Mouse (Mus musculus): ENCODE results near the gene Nmnat2. TPM values are rescaled to one million over a fixed set of nuclear protein-coding genes. Genes with fewer than 3 reads are reported as not detected.

Gene Nmnat2
- total and polyA plus RNA-seq, 2 experiments, result 0.18 to 0.23 TPM

DNA sequence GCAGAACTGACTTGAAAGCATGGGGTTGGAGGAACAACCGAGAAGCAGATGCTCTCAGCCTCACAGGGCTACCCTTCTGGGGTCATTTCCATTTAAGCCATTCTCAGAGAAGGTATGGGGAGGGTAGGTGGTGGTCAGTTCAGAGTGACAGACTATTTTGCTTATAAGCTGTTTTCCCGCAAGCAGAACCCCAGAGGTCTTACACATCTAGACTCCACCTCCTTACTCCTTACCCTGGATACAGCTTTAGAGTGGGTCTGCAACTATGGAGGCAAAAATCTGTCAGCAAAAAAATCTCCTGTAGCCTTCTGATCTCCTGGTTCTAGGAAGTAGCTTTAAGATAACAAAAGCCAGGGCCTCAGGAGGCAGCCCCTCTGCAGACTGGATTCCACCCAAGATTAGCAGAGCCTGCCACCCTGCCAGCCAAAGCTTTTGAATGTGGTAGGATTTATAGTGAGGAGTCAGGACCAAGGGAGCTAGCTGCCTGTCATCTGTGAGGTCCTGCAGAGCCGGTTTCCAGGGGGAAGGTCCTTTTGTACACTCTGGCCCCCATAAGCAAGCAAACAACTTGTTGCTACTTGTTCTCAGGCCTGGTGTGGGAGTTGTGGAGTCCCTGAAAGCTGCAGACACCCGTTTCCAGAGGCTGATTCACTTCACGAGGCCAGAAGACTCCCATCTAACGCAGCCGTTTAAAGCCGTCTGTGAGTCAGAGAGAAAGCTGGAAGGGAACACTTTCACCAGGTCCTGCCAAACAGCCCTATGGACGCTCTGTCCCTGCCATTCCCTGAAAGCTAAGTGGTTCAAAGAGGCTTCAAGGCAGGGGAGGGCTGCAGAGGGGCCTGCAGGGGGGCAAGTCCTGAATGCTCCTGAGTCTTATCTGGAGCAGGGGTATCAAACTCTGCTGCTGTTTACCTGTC, 179.3 kb downstream of the Nmnat2 start:
- no peak overlapping the region for H3K4me3 ChIP-seq (ENCODE audit: insufficient read depth, low read depth, low read length)
- TF ChIP-seq POLR2A (IDR thresholded peaks at IDR 0.05; ENCODE audit: extremely low read depth, insufficient read depth, low read length), result no peak
- no peak for TF ChIP-seq CTCF (IDR thresholded peaks at IDR 0.05; ENCODE audit: low read depth, low read length)
- H3K79me2 ChIP-seq (ENCODE audit: control insufficient read depth, insufficient read depth, low read length), result no peaks in the 10 kb centered on the region
- H3K27ac ChIP-seq (replicated peaks; ENCODE audit: insufficient read depth, low read depth, low read length), result no peak overlapping the region
- 65% methylated on average over 9 of the region's 9 CpGs for WGBS
- no peaks in the 10 kb centered on the region for H3K27me3 ChIP-seq (ENCODE audit: control insufficient read depth, insufficient read depth, low read length)
- H3K36me3 ChIP-seq (ENCODE audit: control insufficient read depth, insufficient read depth, low read length), result no peaks in the 10 kb centered on the region
- no peak for DNase-seq (ENCODE audit: extremely low read depth, low read depth, low spot score)
- H3K9ac ChIP-seq (ENCODE audit: low read depth, low read length), result no peak overlapping the region
- no peaks in the 10 kb centered on the region for H3K4me1 ChIP-seq (ENCODE audit: control insufficient read depth, insufficient read depth, low read length)

DNA sequence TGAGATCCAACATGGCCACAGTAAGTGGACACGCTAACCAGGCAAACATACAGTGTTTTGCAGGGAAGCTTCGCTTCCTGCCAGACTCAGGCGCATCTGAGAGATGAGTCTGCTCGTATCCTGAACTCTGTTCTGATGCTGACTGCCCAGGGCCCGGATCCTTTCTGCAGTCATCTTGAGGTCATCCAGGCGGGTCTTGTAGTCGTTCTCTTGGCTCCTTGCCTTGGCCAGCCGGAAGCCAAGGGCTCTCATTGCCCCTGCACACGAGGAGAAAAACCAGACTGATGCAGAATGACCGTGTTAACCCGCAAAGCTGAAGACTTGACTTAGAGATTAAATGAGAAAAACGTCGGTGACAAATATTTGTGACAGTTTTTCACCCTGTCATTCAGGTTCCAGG, 181.9 kb downstream of the Nmnat2 start:
- Histone ChIP-seq H3K27me3 (ENCODE audit: control insufficient read depth, insufficient read depth, low read length) (no peaks in the 10 kb centered on the region), H3K4me3 (ENCODE audit: insufficient read depth, low read depth, low read length) (no peak overlapping the region), H3K9ac (ENCODE audit: low read depth, low read length) (no peak overlapping the region), H3K4me1 (ENCODE audit: control insufficient read depth, insufficient read depth, low read length) (no peaks in the 10 kb centered on the region), H3K79me2 (ENCODE audit: control insufficient read depth, insufficient read depth, low read length) (no peaks in the 10 kb centered on the region), H3K36me3 (ENCODE audit: control insufficient read depth, insufficient read depth, low read length) (no peaks in the 10 kb centered on the region), H3K27ac (replicated peaks; ENCODE audit: insufficient read depth, low read depth, low read length) (no peak overlapping the region)
- peak; percentile 11 for DNase-seq (ENCODE audit: extremely low read depth, low read depth, low spot score)
- no peak for TF ChIP-seq CTCF (IDR thresholded peaks at IDR 0.05; ENCODE audit: low read depth, low read length)
- WGBS, result 83% methylated on average over 13 of the region's 13 CpGs

DNA sequence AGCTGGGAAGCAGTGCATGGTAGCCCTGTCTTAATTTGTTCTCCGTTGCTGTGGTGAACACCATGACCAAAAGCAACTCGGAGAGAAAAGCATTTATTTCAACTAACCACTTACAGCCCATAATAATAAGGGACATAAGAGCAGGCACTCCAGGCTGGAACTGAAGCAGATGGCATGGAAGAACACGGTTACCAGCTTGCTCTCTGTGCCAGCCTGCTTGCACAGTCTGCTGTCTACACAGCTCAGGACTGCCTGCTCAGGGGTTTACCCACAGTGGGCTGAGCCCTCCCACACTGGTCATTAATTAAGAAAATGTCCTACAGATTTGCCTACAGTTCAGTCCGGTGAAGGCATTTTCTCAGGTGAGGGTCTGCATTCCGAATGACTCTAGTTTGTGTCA, 183.7 kb downstream of the Nmnat2 start:
- H3K27ac ChIP-seq (replicated peaks; ENCODE audit: insufficient read depth, low read depth, low read length), result no peak overlapping the region
- no peak for DNase-seq (ENCODE audit: extremely low read depth, low read depth, low spot score)
- H3K27me3 ChIP-seq (ENCODE audit: control insufficient read depth, insufficient read depth, low read length), result no peaks in the 10 kb centered on the region
- no peaks in the 10 kb centered on the region for H3K36me3 ChIP-seq (ENCODE audit: control insufficient read depth, insufficient read depth, low read length)
- H3K79me2 ChIP-seq (ENCODE audit: control insufficient read depth, insufficient read depth, low read length), result no peaks in the 10 kb centered on the region
- no peaks in the 10 kb centered on the region for H3K4me1 ChIP-seq (ENCODE audit: control insufficient read depth, insufficient read depth, low read length)
- 81% methylated on average over 5 of the region's 5 CpGs for WGBS
- H3K4me3 ChIP-seq (ENCODE audit: insufficient read depth, low read depth, low read length), result no peak overlapping the region
- TF ChIP-seq POLR2A (IDR thresholded peaks at IDR 0.05; ENCODE audit: extremely low read depth, insufficient read depth, low read length) (no peak), CTCF (IDR thresholded peaks at IDR 0.05; ENCODE audit: low read depth, low read length) (no peak)
- no peak overlapping the region for H3K9ac ChIP-seq (ENCODE audit: low read depth, low read length)

DNA sequence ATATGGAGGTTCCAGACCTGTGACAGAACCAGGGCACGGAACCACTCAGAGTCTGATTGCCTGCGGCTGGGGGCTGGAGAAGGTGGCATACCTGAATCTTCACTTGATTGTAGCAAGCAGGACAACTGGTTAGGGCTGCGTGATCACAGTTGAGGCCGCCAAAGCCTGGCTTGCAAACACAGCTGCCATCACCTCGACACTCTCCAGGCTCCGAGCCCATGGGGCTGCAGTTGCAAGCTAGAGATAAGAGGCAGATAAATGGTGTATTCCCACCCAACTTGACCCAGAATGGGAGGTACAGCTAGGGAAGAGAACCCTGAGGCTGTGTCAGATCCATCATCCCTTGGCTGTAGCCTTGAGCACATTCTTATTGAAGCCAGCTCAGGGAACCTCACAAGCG, 184.8 kb downstream of the Nmnat2 start:
- WGBS, result 68% methylated on average over 7 of the region's 7 CpGs
- Histone ChIP-seq H3K9ac (ENCODE audit: low read depth, low read length) (no peak overlapping the region), H3K36me3 (ENCODE audit: control insufficient read depth, insufficient read depth, low read length) (no peaks in the 10 kb centered on the region), H3K79me2 (ENCODE audit: control insufficient read depth, insufficient read depth, low read length) (no peaks in the 10 kb centered on the region), H3K27ac (replicated peaks; ENCODE audit: insufficient read depth, low read depth, low read length) (no peak overlapping the region), H3K27me3 (ENCODE audit: control insufficient read depth, insufficient read depth, low read length) (no peaks in the 10 kb centered on the region), H3K4me1 (ENCODE audit: control insufficient read depth, insufficient read depth, low read length) (no peaks in the 10 kb centered on the region), H3K4me3 (ENCODE audit: insufficient read depth, low read depth, low read length) (no peak overlapping the region)
- DNase-seq (ENCODE audit: extremely low read depth, low read depth, low spot score), result no peak
- TF ChIP-seq POLR2A (IDR thresholded peaks at IDR 0.05; ENCODE audit: extremely low read depth, insufficient read depth, low read length) (no peak), CTCF (IDR thresholded peaks at IDR 0.05; ENCODE audit: low read depth, low read length) (no peak)

DNA sequence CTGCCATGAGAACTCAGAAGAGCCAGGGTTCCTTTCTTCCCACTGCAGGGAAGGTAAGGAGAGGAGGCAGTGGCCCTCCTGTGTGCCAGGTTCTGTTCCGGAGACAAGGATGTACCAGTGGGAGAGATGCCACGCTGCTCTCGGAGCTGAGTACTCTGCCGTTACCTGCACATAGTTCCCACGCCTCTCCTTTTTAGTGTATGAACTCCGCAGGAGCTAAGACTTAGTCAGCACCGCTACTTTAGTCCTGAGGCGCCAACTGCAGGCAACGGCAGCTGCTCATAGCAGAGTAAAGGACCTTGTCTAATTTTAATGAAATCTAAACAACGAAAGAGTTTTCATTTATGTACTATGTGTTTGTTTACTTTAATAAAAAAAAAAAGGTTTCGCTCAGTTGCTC, 185.5 kb downstream of the Nmnat2 start:
- H3K27ac ChIP-seq (replicated peaks; ENCODE audit: insufficient read depth, low read depth, low read length), result no peak overlapping the region
- H3K9ac ChIP-seq (ENCODE audit: low read depth, low read length), result no peak overlapping the region
- WGBS, result 79% methylated on average over 11 of the region's 11 CpGs
- no peaks in the 10 kb centered on the region for H3K36me3 ChIP-seq (ENCODE audit: control insufficient read depth, insufficient read depth, low read length)
- H3K4me1 ChIP-seq (ENCODE audit: control insufficient read depth, insufficient read depth, low read length), result no peaks in the 10 kb centered on the region
- H3K79me2 ChIP-seq (ENCODE audit: control insufficient read depth, insufficient read depth, low read length), result no peaks in the 10 kb centered on the region
- H3K4me3 ChIP-seq (ENCODE audit: insufficient read depth, low read depth, low read length), result no peak overlapping the region
- no peaks in the 10 kb centered on the region for H3K27me3 ChIP-seq (ENCODE audit: control insufficient read depth, insufficient read depth, low read length)
- no peak for DNase-seq (ENCODE audit: extremely low read depth, low read depth, low spot score)
- TF ChIP-seq CTCF (IDR thresholded peaks at IDR 0.05; ENCODE audit: low read depth, low read length) (no peak), POLR2A (IDR thresholded peaks at IDR 0.05; ENCODE audit: extremely low read depth, insufficient read depth, low read length) (no peak)

DNA sequence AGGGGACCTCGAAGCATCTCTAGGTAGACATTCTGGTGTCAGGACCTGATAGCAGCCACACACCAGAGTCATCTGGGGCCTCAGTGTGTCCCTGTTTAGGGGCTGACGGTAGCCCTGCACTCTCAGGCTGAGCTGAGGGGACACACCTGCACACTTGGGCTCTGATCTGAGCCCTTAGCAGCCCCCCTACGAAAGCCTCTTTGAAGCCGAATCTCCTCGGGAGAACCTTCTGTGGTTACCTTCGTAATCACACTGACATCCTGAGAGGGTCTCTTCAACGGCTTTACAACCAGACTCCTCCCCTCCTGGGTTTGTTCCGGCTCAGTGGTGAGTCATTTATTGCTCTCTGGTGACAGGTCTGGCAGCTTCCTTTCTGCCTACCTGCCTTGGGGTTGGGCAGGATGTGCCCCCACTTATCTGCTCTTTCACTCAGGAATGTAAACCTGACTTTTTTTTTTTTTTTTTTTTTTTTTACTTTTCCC, 186.0 kb downstream of the Nmnat2 start:
- Histone ChIP-seq H3K4me1 (ENCODE audit: control insufficient read depth, insufficient read depth, low read length) (no peaks in the 10 kb centered on the region), H3K79me2 (ENCODE audit: control insufficient read depth, insufficient read depth, low read length) (no peaks in the 10 kb centered on the region), H3K27ac (replicated peaks; ENCODE audit: insufficient read depth, low read depth, low read length) (no peak overlapping the region), H3K27me3 (ENCODE audit: control insufficient read depth, insufficient read depth, low read length) (no peaks in the 10 kb centered on the region), H3K9ac (ENCODE audit: low read depth, low read length) (no peak overlapping the region), H3K4me3 (ENCODE audit: insufficient read depth, low read depth, low read length) (no peak overlapping the region), H3K36me3 (ENCODE audit: control insufficient read depth, insufficient read depth, low read length) (no peaks in the 10 kb centered on the region)
- TF ChIP-seq CTCF (IDR thresholded peaks at IDR 0.05; ENCODE audit: low read depth, low read length) (no peak), POLR2A (IDR thresholded peaks at IDR 0.05; ENCODE audit: extremely low read depth, insufficient read depth, low read length) (no peak)
- no peak for DNase-seq (ENCODE audit: extremely low read depth, low read depth, low spot score)
- WGBS, result 34% methylated on average over 8 of the region's 8 CpGs

All from liver, adult 2 months (tissue).